Mouse (Mus musculus) testis, adult 2 months (tissue): ENCODE data around the gene Sptlc3.

ENCODE experiments used
- CTCF ChIP-seq: fragments of 200-500 bp; IDR thresholded peaks from 2 replicates; pipeline ENCODE4 v1.5.1; 2012; ENCODE audit warnings: low read depth, mild to moderate bottlenecking, inconsistent platforms, low read length, moderate library complexity; ENCODE audit not compliant: control insufficient read depth, insufficient read depth, insufficient replicate concordance
- POLR2A ChIP-seq: fragments of 200-500 bp; IDR thresholded peaks from 2 replicates; pipeline ENCODE4 v1.6.1; 2012; ENCODE audit warnings: low read depth, mild to moderate bottlenecking, inconsistent platforms, low read length, moderate library complexity; ENCODE audit not compliant: control insufficient read depth

GRCm38 (mm10) chr2:139656750-139657149 lies 163.0 kb downstream of the Sptlc3 start:
- TF ChIP-seq POLR2A: no peak
- no peak for TF ChIP-seq CTCF
